Mouse (Mus musculus): ENCODE measurements around the gene Lrmda.

Gene Lrmda

DNA sequence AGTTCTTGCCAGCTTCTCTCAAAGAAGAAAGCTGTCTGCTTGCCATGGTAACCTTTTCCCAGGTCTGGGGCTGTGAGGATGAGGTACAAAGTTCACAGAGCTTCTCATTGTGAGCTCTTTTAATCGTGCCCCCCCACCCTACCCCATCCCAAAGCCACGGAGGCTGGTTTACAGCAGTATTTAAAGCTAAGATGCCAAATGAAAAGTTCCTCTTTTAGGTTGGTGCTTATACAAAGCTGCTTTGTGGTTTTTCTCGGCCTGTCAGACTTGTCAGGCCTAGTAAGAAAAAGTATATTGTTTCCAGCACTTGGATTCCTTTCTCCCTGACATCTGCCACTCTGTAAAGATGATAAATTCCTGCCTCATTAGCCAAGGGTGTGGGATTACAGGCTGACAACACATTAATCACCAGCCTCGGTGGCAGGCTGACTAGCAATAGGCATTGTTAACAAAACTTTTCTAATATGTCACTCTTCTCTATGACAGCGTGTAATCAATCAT lies 629.9 kb downstream of the Lrmda start:
- ATAC-seq (ENCODE audit: low TSS enrichment), result no peak

DNA sequence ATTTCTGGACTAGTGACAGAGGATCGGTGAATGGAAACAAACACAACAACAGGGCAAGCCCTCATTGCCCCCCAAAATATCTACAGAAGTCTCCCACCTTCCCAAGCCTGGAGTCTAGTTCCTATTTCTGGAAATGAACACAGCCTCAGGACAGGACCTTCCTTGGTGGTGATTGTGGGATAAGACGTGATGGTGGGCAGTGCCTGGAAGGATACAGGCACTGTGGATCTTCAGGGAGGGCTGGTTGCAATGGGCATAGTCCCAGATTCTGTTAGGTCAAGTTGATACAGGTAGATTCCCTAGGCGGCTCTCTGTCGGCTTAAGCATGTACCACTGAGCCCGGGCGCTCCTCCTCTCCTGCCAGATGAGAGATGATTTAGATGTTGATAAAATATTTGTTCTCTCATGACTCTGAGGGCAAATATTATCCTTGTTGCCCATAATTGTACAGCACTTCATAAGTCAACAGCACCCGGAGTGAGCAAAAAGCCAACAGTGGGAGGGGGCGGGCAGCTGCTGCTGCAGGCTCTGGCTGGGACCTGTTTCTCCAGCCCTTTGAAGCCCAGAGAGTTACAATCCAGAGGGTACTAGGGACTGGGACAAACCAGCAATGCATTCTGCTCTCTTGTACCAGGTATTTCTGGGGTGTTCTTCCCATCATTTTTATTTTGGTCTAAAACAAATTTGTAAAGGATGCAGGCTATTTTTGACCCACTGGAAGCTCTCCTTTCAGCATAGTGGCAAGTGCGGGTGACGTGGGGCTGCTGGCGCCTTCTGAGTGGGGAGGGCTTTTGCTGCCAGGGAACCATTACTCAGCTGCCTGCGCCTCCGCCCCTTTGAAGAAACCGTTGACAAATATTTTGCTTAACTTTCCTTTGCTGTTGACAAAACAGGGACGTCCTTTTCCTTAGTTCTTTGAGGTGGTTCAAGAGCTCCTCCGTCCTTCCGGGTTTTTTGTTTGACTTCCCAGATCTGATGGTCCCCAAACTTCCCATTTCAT lies 630.8 kb downstream of the Lrmda start:
- ATAC-seq (ENCODE audit: low TSS enrichment), result no peak

DNA sequence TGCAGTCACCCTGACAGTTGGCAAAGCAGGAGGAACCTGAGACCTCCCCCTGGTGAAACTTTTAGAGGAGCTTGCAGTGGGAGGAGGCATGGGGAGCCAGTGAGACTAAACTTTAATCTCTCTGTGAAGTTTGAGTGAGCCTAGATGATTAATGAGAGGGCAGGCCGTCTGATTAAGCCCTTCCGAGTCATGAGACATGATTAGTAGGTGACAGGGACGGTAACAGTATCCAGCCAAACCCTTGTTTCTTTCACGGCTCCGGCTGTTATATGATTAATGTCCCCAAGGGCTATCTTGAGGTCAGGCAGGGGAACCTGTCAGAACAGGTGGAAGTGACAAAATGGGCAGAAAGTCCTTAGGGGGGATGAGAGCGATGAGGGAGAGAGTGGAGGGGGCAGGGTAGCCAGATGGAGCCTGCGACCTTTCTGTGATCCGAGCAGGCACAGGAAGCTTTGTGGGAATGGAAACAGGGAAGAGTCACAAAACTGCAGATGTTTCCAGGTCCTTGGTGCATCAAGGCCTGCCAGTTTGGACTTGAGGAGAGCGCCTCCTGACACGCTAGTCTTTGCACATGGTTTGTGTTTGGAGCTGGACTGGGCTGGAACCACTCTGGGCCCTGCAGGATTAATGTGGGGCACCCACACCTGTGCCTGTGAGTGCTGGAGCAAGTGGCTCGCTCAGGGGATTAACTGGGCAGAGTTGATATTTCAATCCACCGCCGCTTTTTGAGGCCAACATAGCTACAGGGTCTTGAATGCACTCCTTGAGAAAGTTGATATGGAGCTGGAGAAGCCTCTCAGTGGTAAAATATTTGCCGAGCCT lies 631.8 kb downstream of the Lrmda start:
- ATAC-seq (ENCODE audit: low TSS enrichment), result no peak

DNA sequence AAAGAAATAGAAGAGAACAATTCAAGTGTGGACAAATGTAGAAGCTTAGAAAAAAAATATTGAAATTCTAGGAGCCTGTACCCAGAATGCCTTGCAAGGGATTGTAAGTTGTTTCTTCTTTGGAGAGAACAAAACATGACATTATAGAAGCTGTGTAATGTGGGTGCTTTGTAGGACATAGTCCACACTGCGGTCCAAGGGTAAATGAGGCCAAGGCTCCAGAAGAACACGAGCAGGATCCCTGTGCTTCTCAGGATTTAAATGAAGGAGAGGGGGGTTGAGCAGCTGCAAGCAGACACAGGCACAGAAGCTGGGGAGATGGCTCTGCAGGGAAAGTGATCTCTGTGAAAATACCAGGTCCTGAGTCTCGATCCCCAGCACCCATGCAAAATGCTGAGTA lies 643.0 kb downstream of the Lrmda start:
- no peak for ATAC-seq (ENCODE audit: low TSS enrichment)

DNA sequence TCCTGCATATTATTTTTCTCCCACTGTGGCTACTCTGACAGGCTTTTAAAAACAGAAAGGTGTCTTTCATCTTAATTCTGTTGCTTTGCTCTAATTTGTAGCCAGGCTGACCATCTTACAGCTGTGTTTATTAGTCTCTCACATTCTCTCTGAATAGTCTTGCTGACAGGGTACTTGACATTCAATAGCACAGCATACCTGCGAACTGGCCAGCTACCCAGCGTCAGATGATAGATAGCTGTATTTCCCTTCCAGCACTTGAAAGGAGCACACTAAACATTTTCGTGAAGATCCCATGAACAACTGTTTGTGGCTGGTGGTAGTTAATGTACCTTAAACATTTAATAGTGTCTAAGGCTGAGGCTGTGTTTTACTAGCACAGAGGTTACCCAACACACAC lies 646.9 kb downstream of the Lrmda start:
- no peak for ATAC-seq (ENCODE audit: low TSS enrichment)

DNA sequence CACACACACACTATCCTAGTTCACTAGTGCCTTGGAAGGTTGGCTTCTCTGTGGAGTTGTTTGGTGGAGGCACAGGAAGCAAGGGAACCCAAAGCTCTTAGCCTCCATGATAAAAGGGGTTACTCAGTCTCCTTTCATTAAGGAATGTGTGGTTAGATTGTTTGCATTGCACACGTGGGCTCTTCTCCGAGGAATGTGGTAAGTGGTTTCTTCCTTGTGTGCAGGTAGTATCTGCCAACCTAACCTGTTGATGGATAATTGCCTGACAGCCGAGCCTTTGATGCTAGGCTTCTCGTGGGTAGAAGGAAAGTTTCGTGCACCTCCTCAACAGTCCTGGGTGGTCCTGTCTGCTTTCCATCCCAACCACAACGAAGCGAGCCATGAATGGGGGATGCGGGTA lies 648.8 kb downstream of the Lrmda start:
- ATAC-seq (ENCODE audit: low TSS enrichment), result no peak

DNA sequence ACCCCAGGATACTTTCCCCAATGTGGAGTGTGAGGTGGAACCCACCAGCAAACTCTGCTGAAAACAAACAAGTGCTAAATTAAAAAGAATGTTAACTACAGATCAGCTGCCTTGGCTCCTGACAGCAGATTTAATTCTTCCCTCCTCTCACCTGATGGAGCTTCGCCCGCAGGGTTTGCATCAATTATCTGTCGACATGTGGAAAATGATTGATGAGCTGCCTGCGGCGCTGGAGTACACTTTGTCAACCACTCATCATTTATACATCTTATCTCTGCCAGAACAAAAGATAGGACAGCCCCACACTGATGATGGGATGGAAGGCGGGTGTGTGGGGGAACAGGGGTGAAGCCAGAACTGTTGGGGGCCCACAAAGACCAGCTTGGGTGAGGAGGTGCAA lies 649.2 kb downstream of the Lrmda start:
- ATAC-seq (ENCODE audit: low TSS enrichment), result no peak

DNA sequence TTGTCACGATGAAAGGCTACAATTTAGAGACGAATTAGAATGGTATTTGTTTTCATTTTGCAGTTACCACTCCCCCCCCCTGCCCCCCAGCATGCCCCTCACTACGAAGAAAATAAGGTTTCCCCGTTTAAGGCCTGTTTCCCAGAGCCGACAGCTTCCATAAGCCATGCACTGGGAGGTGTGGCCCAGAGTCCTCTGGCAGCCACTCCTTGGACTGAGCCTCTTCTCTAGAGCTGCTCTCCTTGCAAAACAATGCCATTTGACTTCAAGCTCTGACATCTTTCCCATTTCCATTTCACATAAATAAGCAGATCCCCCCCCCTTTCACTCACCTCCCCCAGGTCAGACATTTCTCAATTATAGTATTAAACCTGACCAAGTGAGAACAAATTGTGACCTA lies 654.1 kb downstream of the Lrmda start:
- ATAC-seq (ENCODE audit: low TSS enrichment), result no peak

DNA sequence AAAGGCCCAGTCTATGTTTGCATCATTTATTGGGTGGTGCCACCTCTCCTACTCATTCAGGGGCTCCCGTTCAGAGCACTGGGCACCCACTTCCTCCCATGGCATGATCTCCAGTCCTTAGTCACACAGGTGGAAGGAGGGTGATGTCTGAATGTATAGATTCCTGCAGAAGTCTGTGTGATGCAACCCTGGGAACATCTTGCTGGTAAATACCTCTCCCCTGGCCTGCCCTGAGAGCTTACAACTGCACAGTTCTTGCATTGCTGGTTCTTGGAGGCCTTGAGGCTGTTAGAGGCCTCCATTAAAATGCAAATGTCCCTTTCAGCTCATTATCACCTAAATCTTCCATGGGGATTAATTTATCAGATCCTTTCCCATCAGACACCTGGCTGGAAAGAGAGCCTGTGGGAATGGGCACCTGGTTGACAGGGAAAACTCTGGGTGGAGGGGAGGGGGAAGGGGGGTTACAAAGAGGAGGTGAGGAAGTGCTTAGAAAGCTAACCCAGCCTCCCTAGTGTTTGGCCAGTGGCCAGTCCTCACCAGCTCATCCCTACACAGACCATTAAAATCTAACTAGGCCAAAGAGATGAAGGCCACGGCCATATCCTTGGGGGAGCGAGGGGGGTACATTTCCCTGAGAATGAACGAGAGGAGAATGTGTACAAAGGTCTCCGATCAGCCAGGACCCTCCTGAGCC lies 659.6 kb downstream of the Lrmda start:
- ATAC-seq (ENCODE audit: low TSS enrichment), result no peak

DNA sequence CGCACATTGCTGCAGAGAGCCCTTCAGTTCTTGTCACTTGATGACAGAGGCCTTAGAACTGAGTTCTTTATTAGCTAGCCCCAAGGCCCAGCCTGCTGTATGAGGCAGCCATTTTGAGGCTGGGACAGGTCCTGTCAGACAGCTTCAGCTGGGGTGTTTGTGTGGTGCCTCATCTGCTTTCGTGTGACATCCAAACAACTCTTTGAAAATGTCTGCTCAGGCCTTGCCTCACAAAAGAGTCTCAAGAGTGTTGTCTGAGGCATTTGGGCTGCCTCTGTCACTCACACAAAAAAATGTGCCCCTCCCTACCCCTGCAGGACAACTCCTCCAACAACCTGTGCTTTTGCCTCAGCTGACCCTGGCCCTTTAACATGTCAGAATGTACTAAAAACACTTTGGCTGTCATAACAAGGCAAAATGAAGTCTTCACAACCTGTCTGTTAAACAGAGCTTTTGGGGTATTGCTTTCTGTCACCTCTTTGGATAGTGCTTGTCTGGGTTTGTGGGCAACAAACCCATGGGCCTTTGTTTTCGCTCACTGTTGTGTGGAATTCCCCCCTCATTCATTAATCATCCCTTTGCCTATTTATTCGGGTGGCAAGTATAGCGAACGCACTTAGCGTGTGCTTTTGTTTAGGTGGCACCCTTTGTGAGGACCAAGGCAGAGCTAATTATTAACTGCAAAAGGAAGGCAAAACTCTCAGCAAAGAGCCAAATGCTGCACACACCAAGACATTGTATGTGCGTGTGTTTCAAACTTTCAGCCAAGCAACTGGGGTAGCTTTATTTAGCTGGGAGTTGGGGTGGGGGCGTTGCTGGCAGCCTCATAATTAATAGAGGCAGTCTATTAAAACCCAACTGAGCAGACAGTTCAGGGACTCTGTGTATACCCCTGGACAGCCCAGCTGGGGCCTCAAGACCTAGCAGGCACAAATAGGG lies 660.5 kb downstream of the Lrmda start:
- ATAC-seq (ENCODE audit: low TSS enrichment), result no peak

DNA sequence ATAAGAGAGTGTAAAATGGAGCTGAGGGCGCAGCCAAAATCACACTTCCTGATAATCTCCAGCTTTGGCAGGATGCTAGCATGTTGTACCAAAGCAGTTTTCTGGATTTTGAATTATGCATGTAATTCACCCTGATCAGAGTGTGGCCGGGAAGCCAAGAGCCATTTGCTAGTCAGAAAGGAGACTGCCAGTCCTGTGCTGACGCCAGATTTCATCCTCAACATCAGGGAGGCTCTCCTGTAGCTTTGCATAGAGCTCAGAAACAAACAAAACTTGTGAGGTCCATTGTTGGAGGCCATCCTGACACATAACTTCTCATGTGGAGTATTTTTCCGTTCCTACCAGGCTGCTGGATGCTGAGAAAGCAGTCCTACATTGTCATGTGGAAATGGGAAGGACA lies 667.4 kb downstream of the Lrmda start:
- no peak for ATAC-seq (ENCODE audit: low TSS enrichment)

DNA sequence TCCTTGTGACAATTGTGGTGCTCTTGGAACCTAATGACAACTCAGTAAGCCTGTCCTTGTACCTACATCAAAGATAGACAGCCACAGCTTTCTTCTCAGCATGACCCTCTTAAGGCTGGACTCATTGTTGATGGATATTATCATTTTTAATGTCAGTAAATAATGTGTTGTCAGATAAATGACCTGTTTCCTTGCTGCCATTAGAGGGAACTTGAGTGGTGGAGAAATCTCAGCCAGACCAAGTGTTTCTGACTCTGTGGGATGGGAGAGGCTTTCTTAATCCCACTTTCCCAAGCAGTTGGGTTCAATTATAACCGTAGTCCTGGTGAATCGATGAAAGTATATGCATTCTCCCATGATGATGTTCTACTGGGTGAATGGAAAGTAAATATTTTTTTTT lies 668.9 kb downstream of the Lrmda start:
- no peak for ATAC-seq (ENCODE audit: low TSS enrichment)

DNA sequence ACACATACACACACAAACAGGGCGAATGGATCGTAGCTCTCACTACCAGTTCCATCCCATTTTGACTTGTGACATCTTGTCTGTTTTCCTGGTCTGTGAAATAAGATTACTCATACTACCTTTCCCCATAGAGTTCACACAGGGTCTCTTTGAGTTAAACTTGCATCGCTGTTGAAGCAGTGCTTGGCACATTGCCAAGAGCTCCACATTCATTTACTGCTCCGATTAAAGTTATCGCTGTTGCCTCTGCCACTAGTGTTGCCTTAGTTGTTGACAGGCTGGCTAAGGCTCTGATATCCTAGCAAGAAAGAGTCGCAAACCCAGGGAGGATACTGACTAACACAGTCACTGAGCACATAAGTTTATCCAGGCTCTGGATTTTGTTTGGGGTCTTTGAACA lies 675.9 kb downstream of the Lrmda start:
- ATAC-seq (ENCODE audit: low TSS enrichment), result no peak

DNA sequence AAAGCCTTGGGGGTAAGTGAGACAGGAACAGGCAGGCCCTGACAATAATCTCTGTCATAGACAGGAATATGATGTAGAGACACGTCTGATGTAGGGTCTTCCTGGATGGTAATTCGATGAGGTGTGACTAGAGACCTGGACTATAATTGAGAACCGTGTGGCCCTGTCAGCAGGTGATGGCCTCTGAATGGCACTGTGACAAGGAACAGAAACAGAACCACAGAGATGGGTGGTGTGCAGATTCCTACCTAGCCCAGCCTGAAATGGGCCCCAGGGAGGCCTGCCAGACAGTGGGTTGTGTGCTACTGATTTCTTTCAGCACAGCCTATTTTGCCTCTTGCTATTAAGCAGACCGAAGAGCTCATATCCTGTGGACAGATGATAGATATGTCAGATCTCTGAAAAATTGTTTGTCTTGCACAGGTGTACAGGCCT lies 676.4 kb downstream of the Lrmda start:
- no peak for ATAC-seq (ENCODE audit: low TSS enrichment)

DNA sequence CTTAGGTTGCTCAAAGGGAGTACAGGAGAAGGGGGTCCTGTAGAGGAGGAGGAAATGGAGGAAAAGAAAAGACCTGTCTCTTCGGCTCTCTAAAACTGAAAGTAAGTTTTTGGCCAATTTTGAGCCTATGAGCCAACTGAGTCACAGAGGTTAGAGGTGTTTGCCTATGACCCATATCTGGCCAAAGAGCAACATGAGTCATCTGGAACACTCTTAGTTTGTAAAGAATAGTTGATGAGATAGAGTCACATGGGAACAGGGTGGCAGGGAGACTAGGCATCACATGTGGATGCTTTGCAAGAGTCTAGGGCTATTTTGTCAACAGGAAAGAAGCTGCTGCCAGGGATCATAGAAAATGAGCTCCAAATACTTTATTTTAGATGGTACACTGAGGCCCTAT lies 680.7 kb downstream of the Lrmda start:
- ATAC-seq (ENCODE audit: low TSS enrichment), result no peak

DNA sequence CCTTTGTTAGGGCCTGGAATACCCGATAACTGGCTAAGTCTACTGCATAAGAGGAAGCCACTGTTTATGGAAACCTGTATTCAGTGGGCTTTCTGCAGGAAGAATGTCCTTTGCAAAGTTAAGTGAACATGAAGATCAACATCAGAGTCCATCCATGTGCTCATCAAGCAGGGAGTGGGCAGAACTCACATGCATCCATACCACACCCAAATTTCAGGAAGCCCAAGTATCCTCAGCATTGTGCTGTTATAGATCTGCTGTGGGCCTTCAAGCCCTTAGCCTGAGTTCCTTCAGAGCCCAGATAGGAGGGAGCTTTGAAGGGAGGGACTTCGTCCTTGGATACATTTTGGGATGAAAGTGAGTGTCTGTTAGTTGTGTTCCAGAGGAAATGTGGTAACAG lies 681.2 kb downstream of the Lrmda start:
- ATAC-seq (ENCODE audit: low TSS enrichment), result no peak

DNA sequence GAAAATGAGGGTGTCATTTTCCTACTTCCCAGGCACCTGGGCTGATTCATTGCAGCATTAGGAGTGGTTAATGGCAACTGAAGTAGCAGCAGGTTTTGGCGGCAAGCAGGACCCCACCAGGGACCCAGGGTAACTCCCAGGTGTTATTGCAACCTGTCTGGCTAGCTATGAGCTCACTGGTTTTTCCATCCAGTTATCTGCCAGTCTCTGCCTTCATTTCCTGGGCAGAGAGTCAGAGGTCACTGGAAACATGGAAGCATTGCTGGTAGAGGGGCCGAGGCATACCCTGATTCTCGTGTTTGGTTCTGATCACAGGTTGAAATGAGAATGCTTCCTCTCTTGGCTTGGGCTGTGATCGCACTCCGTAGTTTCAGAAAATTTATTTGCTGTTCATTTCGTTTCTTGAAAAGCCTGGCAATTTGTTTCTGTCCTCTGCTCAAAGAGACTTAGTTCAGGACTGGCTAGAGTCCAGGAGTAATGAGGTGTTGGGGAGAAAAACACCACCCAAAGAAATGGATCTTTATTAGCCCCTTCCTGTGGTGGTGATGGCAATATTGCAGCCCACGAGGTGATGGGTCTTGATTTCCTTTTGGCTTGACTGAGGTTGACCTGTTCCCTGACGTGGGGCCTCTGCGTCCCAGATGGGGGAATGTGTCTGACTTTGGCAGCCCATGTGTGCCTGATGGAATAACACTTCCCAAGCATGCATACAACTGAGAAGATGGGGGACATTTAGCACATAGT lies 688.6 kb downstream of the Lrmda start:
- ATAC-seq (ENCODE audit: low TSS enrichment), result no peak

DNA sequence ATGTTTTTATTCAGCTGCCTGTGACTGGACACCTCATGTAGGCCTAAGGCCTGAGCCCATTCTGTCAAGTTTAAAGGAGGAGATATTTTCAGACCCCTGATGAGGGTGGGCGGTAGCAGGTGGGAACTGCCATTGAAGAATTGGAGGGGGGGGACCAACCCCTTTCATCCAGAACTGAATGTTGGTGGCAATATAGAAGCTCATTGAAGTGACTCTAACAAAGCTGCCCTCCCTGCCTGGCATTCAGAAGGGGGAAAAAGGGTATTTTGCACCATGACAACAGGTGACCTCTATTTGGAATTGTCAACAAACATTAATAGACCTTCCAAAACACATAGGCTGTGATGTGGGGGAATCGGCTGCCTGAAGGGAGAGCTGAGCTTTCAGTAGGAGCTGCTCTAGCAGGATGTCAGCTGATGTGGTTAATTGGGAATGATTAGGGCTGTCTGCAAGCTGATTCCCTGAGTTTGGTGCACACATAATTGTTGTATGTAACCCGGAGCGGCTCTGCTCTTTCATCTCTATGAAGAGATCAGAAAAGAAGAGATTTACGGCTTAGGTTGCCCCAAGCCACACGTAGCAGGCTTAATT lies 690.7 kb downstream of the Lrmda start:
- ATAC-seq (ENCODE audit: low TSS enrichment), result no peak

DNA sequence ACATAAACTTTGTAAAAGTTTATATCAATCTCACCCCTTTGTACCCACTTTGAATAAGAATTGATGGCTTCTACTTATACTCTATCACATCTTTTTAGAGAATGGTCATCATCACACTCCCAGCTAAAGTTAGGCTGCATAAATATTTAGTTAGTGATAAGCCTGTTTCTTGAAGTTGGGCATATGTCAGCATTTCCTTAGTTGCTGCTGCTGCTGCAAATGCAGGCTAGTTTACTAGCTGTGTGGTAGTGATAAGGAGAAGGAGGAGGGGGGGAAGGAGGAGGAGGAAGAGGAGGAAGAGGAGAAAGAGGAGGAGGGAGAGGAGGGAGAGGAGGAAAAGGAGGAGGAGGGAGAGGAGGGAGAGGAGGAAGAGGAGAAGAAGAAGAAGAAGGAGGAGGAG lies 692.9 kb downstream of the Lrmda start:
- no peak for ATAC-seq (ENCODE audit: low TSS enrichment)

Data from frontal cortex, adult (tissue).